Comparison of ENCODE assay signal across 9 mouse cellular contexts in genomic region chr9:67735426-67735825, GRCm38 (mm10). TPM values are rescaled to one million over a fixed set of nuclear protein-coding genes. Genes with fewer than 3 reads are reported as not detected.
A peak's percentile ranks its signal among the peaks of the same experiment; 100 is the strongest.
DNase-seq lines count a peak whose midpoint lies in the region; ATAC-seq and TF ChIP-seq lines count a peak whose summit lies in the region.
"Had no signal": no experiment of that assay in that cellular context is flagged by ENCODE, and none has a peak within 500 bp of the region (broad histone marks: within the 10 kb centered on the region; RNA-seq: fewer than 3 reads in every experiment).

No protein-coding gene starts in this region.

- peak; percentile 65 for TF ChIP-seq CTCF in intestine, postnatal 0 days (IDR thresholded peaks at IDR 0.05; ENCODE audit: low read depth)
- TF ChIP-seq CTCF in cortical plate, adult 2 months (IDR thresholded peaks at IDR 0.05; ENCODE audit: extremely low read depth, insufficient read depth, low read length): peak; percentile 58
- TF ChIP-seq CTCF in hindbrain, postnatal 0 days (IDR thresholded peaks at IDR 0.05; ENCODE audit: low read depth): peak; percentile 67

- no peak for TF ChIP-seq POLR2A in cortical plate, adult 2 months (IDR thresholded peaks at IDR 0.05; ENCODE audit: extremely low read depth, insufficient read depth, low read length)

- no peak overlapping the region for H3K9ac ChIP-seq in intestine, postnatal 0 days (ENCODE audit: low read depth, low read length)
- H3K9ac ChIP-seq in intestine, embryonic 16.5 days (ENCODE audit: low read depth, low read length): no peak overlapping the region
- H3K9ac ChIP-seq in hindbrain, postnatal 0 days (replicated peaks; ENCODE audit: low read length): no peak overlapping the region
- H3K9ac ChIP-seq: neural tube, embryonic 13.5 days had no signal

- no peak overlapping the region for H3K4me3 ChIP-seq in intestine, postnatal 0 days (ENCODE audit: low read depth, low read length)
- no peak overlapping the region for H3K4me3 ChIP-seq in intestine, embryonic 16.5 days (ENCODE audit: low read length)
- H3K4me3 ChIP-seq in cortical plate, adult 2 months (ENCODE audit: insufficient read depth, low read length): no peak overlapping the region
- no peak overlapping the region for H3K4me3 ChIP-seq in hindbrain, postnatal 0 days (ENCODE audit: low read length)
- H3K4me3 ChIP-seq: neural tube, embryonic 13.5 days had no signal

- no peak overlapping the region for H3K4me2 ChIP-seq in intestine, postnatal 0 days (replicated peaks; ENCODE audit: low read depth)
- no peak overlapping the region for H3K4me2 ChIP-seq in intestine, embryonic 16.5 days (ENCODE audit: low read depth, low read length)
- H3K4me2 ChIP-seq in hindbrain, postnatal 0 days (ENCODE audit: low read depth, low read length): no peak overlapping the region
- H3K4me2 ChIP-seq: neural tube, embryonic 13.5 days had no signal

- 51% methylated on average over 11 of the region's 11 CpGs for WGBS in intestine, postnatal 0 days
- WGBS in intestine, embryonic 16.5 days: 59% methylated on average over 11 of the region's 11 CpGs
- WGBS in hindbrain, postnatal 0 days: 38% methylated on average over 11 of the region's 11 CpGs

- ATAC-seq in intestine, postnatal 0 days: no peak
- no peak for ATAC-seq in intestine, embryonic 16.5 days
- no peak for ATAC-seq in hindbrain, postnatal 0 days

- H3K27me3 ChIP-seq in intestine, postnatal 0 days (replicated peaks; ENCODE audit: control insufficient read depth, insufficient read depth, low read length): 0 out of 2 replicates have a peak, but pooled peaks cover 4% of the 10 kb centered on the region
- H3K27me3 ChIP-seq in intestine, embryonic 16.5 days (replicated peaks; ENCODE audit: control insufficient read depth, insufficient read depth, low read length): no peaks in the 10 kb centered on the region
- H3K27me3 ChIP-seq in hindbrain, postnatal 0 days (ENCODE audit: insufficient read depth, low read length): no peaks in the 10 kb centered on the region
- H3K27me3 ChIP-seq: neural tube, embryonic 13.5 days had no signal

- DNase-seq in 416B (ENCODE audit: low read depth) (peak; percentile 80), WW6 (ENCODE audit: low read depth, low spot score) (peak; percentile 50), adipocyte (ENCODE audit: low spot score) (no peak)
- DNase-seq in hindbrain, postnatal 0 days (ENCODE audit: low spot score): peak; percentile 67
- DNase-seq in mesoderm, embryonic 11.5 days (ENCODE audit: low read depth, low spot score): peak; percentile 57

- H3K9me3 ChIP-seq in intestine, postnatal 0 days (ENCODE audit: control insufficient read depth): no peaks in the 10 kb centered on the region
- H3K9me3 ChIP-seq in intestine, embryonic 16.5 days (ENCODE audit: control insufficient read depth, low read length): no peaks in the 10 kb centered on the region
- H3K9me3 ChIP-seq in hindbrain, postnatal 0 days (ENCODE audit: low read length): no peaks in the 10 kb centered on the region
- H3K9me3 ChIP-seq: neural tube, embryonic 13.5 days had no signal

- H3K27ac ChIP-seq in intestine, postnatal 0 days (ENCODE audit: low read depth, low read length): no peak overlapping the region
- H3K27ac ChIP-seq in intestine, embryonic 16.5 days (ENCODE audit: low read length): no peak overlapping the region
- H3K27ac ChIP-seq in cortical plate, adult 2 months (ENCODE audit: insufficient read depth, low read length): no peak overlapping the region
- no peak overlapping the region for H3K27ac ChIP-seq in hindbrain, postnatal 0 days
- H3K27ac ChIP-seq: neural tube, embryonic 13.5 days had no signal

- H3K36me3 ChIP-seq in intestine, postnatal 0 days (ENCODE audit: control insufficient read depth, insufficient read depth): no peaks in the 10 kb centered on the region
- no peaks in the 10 kb centered on the region for H3K36me3 ChIP-seq in intestine, embryonic 16.5 days (ENCODE audit: control insufficient read depth, insufficient read depth, low read length)
- no peaks in the 10 kb centered on the region for H3K36me3 ChIP-seq in hindbrain, postnatal 0 days (ENCODE audit: insufficient read depth, low read length)
- H3K36me3 ChIP-seq: neural tube, embryonic 13.5 days had no signal

- H3K4me1 ChIP-seq in intestine, postnatal 0 days (replicated peaks; ENCODE audit: control insufficient read depth, insufficient read depth, low read length): no peaks in the 10 kb centered on the region
- no peaks in the 10 kb centered on the region for H3K4me1 ChIP-seq in intestine, embryonic 16.5 days (ENCODE audit: control insufficient read depth, insufficient read depth, low read length)
- H3K4me1 ChIP-seq in cortical plate, adult 2 months (ENCODE audit: control insufficient read depth, insufficient read depth, low read length): no peaks in the 10 kb centered on the region
- H3K4me1 ChIP-seq in hindbrain, postnatal 0 days (ENCODE audit: insufficient read depth, low read length): no peaks in the 10 kb centered on the region
- H3K4me1 ChIP-seq: neural tube, embryonic 13.5 days had no signal

RNA-seq across cellular contexts. Expression of gene C2cd4b, which starts 23.8 kb away (rescaled TPM):
- polyA plus RNA-seq in intestine, postnatal 0 days (2015; fragmentation: Nextera tagmentation; extraction: Ambion mirVana): 2.0 and 3.7 TPM in 2 replicates
- polyA plus RNA-seq in intestine, embryonic 16.5 days (2015; fragmentation: Nextera tagmentation; extraction: Ambion mirVana): 0.11 TPM in 1 of 2 replicates, not detected in the other
- polyA plus RNA-seq in cortical plate, adult 2 months (2012; rRNA removed): 2.8 and 4.5 TPM in 2 replicates
- total RNA-seq in hindbrain, postnatal 0 days (2014; rRNA removed): 2.1 and 2.5 TPM in 2 replicates
- 3.2 and 4.0 TPM in 2 replicates for polyA plus RNA-seq in hindbrain, postnatal 0 days (2015; fragmentation: Nextera tagmentation; extraction: Ambion mirVana)
